Mouse (Mus musculus) erythroblast, embryonic 14.5 days (primary cell): ENCODE data around the gene Yeats2.

Experiments
- GATA1 ChIP-seq: IDR thresholded peaks from 2 replicates; pipeline ENCODE4 v1.6.1; 2012; ENCODE audit warnings: low read length, inconsistent platforms, mixed read lengths
- TAL1 ChIP-seq: IDR thresholded peaks from 3 replicates; pipeline ENCODE4 v1.6.1; 2012; ENCODE audit warnings: low read length, inconsistent platforms, mixed read lengths

- no peak for TF ChIP-seq TAL1
- TF ChIP-seq GATA1: no peak
These were observed 51.2 kb downstream of the Yeats2 start for GRCm38 (mm10) chr16:20192043-20192442.
